Mouse (Mus musculus): ENCODE measurements around the gene Pex16.

Gene Pex16

GRCm38 (mm10) chr2:92422388-92423135 lies 48.1 kb downstream of the Pex16 start:
- DNase-seq (ENCODE audit: extremely low read depth, low read depth), result no peak

GRCm38 (mm10) chr2:92423156-92423555 lies 48.7 kb downstream of the Pex16 start:
- DNase-seq (ENCODE audit: extremely low read depth, low read depth), result no peak

GRCm38 (mm10) chr2:92423702-92424461 lies 49.4 kb downstream of the Pex16 start:
- DNase-seq (ENCODE audit: extremely low read depth, low read depth), result no peak

GRCm38 (mm10) chr2:92424462-92425308 lies 50.2 kb downstream of the Pex16 start:
- no peak for DNase-seq (ENCODE audit: extremely low read depth, low read depth)

GRCm38 (mm10) chr2:92425366-92425765 lies 50.9 kb downstream of the Pex16 start:
- DNase-seq (ENCODE audit: extremely low read depth, low read depth), result no peak

GRCm38 (mm10) chr2:92426426-92426825 lies 52.0 kb downstream of the Pex16 start:
- DNase-seq (ENCODE audit: extremely low read depth, low read depth), result no peak

- DNase-seq (ENCODE audit: extremely low read depth, low read depth), result no peak
Measured at GRCm38 (mm10) chr2:92427882-92428281, 53.4 kb downstream of the Pex16 start.

- no peak for DNase-seq (ENCODE audit: extremely low read depth, low read depth)
Measured at GRCm38 (mm10) chr2:92430089-92430488, 55.6 kb downstream of the Pex16 start.

Measured in MEL-GATA-1-ER (cell line).